In genomic region chr3:149296419-149296962, GRCm38 (mm10) we compare ENCODE assay signal across 18 mouse cellular contexts.
DNase-seq lines count a peak whose midpoint lies in the region; ATAC-seq and TF ChIP-seq lines count a peak whose summit lies in the region.
"Had no signal": no experiment of that assay in that cellular context is flagged by ENCODE, and none has a peak within 500 bp of the region (broad histone marks: within the 10 kb centered on the region; RNA-seq: fewer than 3 reads in every experiment).

No protein-coding gene starts in this region.

- H3K27ac ChIP-seq in midbrain, embryonic 11.5 days (ENCODE audit: low read depth, low read length) = peak overlapping the region; percentile 31; the same call in 1 of the 2 replicates
- H3K27ac ChIP-seq in midbrain, postnatal 0 days (ENCODE audit: low read depth, low read length) = no peak overlapping the region
- H3K27ac ChIP-seq in forebrain, embryonic 15.5 days (replicated peaks) = peak overlapping the region; percentile 50; the same call in 1 of the 2 replicates
- peak overlapping the region; percentile 65; the same call in 1 of the 2 replicates for H3K27ac ChIP-seq in midbrain, embryonic 15.5 days
- H3K27ac ChIP-seq: heart, embryonic 10.5 days; limb, embryonic 15.5 days had no signal

- ATAC-seq in frontal cortex, adult (ENCODE audit: low TSS enrichment) = 0 out of 2 replicates have a peak, but pooled peaks have one; percentile 51
- no peak for ATAC-seq in midbrain, embryonic 11.5 days (ENCODE audit: low FRiP score)
- no peak for ATAC-seq in midbrain, postnatal 0 days (ENCODE audit: low FRiP score)
- no peak for ATAC-seq in forebrain, embryonic 15.5 days (replicated peaks)
- no peak for ATAC-seq in midbrain, embryonic 15.5 days (replicated peaks)
- ATAC-seq: lung, postnatal 0 days had no signal

- DNase-seq in frontal cortex, postnatal 36 days (ENCODE audit: low spot score in 2 of 2) = no peak
- peak; percentile 87 for DNase-seq in midbrain, embryonic 11.5 days (ENCODE audit: low spot score, missing footprints)
- DNase-seq in midbrain, postnatal 0 days (ENCODE audit: low spot score) = no peak
- no peak for DNase-seq in retina, postnatal 1 day
- no peak for DNase-seq in spleen, adult 12 weeks (ENCODE audit: low spot score)
- DNase-seq: adrenal gland, adult 8-10 months; cerebellum, adult 8-10 months; gastrocnemius, postnatal 36 days; heart, postnatal 10 days; kidney, adult 11 months; thymus, postnatal 36 days had no signal

- no peaks in the 10 kb centered on the region for H3K36me3 ChIP-seq in midbrain, embryonic 11.5 days (ENCODE audit: control insufficient read depth, insufficient read depth, low read length)
- H3K36me3 ChIP-seq in midbrain, postnatal 0 days (ENCODE audit: insufficient read depth, low read length) = no peaks in the 10 kb centered on the region
- H3K36me3 ChIP-seq in forebrain, embryonic 15.5 days = no peaks in the 10 kb centered on the region
- no peaks in the 10 kb centered on the region for H3K36me3 ChIP-seq in midbrain, embryonic 15.5 days (replicated peaks)
- H3K36me3 ChIP-seq: heart, embryonic 10.5 days; limb, embryonic 15.5 days had no signal

- no peaks in the 10 kb centered on the region for H3K9me3 ChIP-seq in midbrain, embryonic 11.5 days (ENCODE audit: control insufficient read depth, low read length)
- H3K9me3 ChIP-seq in midbrain, postnatal 0 days (ENCODE audit: low read length) = no peaks in the 10 kb centered on the region
- H3K9me3 ChIP-seq in forebrain, embryonic 15.5 days = no peaks in the 10 kb centered on the region
- no peaks in the 10 kb centered on the region for H3K9me3 ChIP-seq in midbrain, embryonic 15.5 days
- H3K9me3 ChIP-seq: heart, embryonic 10.5 days; limb, embryonic 15.5 days had no signal

- H3K4me2 ChIP-seq in midbrain, embryonic 11.5 days = no peak overlapping the region; the same call in 1 of the 2 replicates
- H3K4me2 ChIP-seq in midbrain, postnatal 0 days (ENCODE audit: low read depth, low read length, poor library complexity, severe bottlenecking) = no peak overlapping the region
- no peak overlapping the region for H3K4me2 ChIP-seq in forebrain, embryonic 15.5 days (replicated peaks)
- H3K4me2 ChIP-seq in midbrain, embryonic 15.5 days = no peak overlapping the region
- H3K4me2 ChIP-seq: limb, embryonic 15.5 days had no signal

- H3K4me1 ChIP-seq in midbrain, embryonic 11.5 days (ENCODE audit: control insufficient read depth, insufficient read depth, low read length) = peaks cover 40% of the 10 kb centered on the region
- 0 out of 2 replicates have a peak, but pooled peaks cover 3% of the 10 kb centered on the region for H3K4me1 ChIP-seq in midbrain, postnatal 0 days (ENCODE audit: insufficient read depth, low read length)
- peaks cover 17% of the 10 kb centered on the region for H3K4me1 ChIP-seq in forebrain, embryonic 15.5 days
- peaks cover 19% of the 10 kb centered on the region for H3K4me1 ChIP-seq in midbrain, embryonic 15.5 days
- H3K4me1 ChIP-seq: limb, embryonic 15.5 days had no signal

- H3K4me3 ChIP-seq in midbrain, embryonic 11.5 days (ENCODE audit: low read depth, low read length) = no peak overlapping the region
- H3K4me3 ChIP-seq in midbrain, postnatal 0 days (ENCODE audit: low read depth, low read length) = no peak overlapping the region
- H3K4me3 ChIP-seq in forebrain, embryonic 15.5 days = no peak overlapping the region
- no peak overlapping the region for H3K4me3 ChIP-seq in midbrain, embryonic 15.5 days
- H3K4me3 ChIP-seq: erythroblast, embryonic 14.5 days; heart, embryonic 10.5 days; limb, embryonic 15.5 days had no signal

- H3K27me3 ChIP-seq in midbrain, embryonic 11.5 days (ENCODE audit: control insufficient read depth, insufficient read depth, low read length) = no peaks in the 10 kb centered on the region
- H3K27me3 ChIP-seq in midbrain, postnatal 0 days (ENCODE audit: insufficient read depth, low read length) = no peaks in the 10 kb centered on the region
- no peaks in the 10 kb centered on the region for H3K27me3 ChIP-seq in forebrain, embryonic 15.5 days
- no peaks in the 10 kb centered on the region for H3K27me3 ChIP-seq in midbrain, embryonic 15.5 days (replicated peaks)
- H3K27me3 ChIP-seq: limb, embryonic 15.5 days had no signal

- no peak for TF ChIP-seq CTCF in midbrain, postnatal 0 days (IDR thresholded peaks at IDR 0.05)

- H3K9ac ChIP-seq in midbrain, embryonic 11.5 days (ENCODE audit: low read length) = no peak overlapping the region
- no peak overlapping the region for H3K9ac ChIP-seq in midbrain, postnatal 0 days (replicated peaks; ENCODE audit: low read length, poor library complexity, severe bottlenecking)
- H3K9ac ChIP-seq in forebrain, embryonic 15.5 days (replicated peaks) = no peak overlapping the region
- no peak overlapping the region for H3K9ac ChIP-seq in midbrain, embryonic 15.5 days
- H3K9ac ChIP-seq: limb, embryonic 15.5 days had no signal

- 44% methylated on average over 10 of the region's 10 CpGs for WGBS in midbrain, embryonic 11.5 days
- WGBS in midbrain, postnatal 0 days = 37% methylated on average over 10 of the region's 10 CpGs
- 31% methylated on average over 10 of the region's 10 CpGs for WGBS in forebrain, embryonic 15.5 days
- 37% methylated on average over 10 of the region's 10 CpGs for WGBS in midbrain, embryonic 15.5 days
